Mouse (Mus musculus): Measurements from ENCODE around the gene Inpp5e.

The Inpp5e gene

GRCm38 (mm10) chr2:26359983-26360382, 49.0 kb downstream of the Inpp5e start:
- DNase-seq, result peak; percentile 36

- DNase-seq, result no peak
These were observed 50.2 kb downstream of the Inpp5e start for GRCm38 (mm10) chr2:26358667-26359320.

GRCm38 (mm10) chr2:26357484-26357883, 51.5 kb downstream of the Inpp5e start:
- DNase-seq, result no peak

- no peak for DNase-seq
These were observed 52.3 kb downstream of the Inpp5e start for GRCm38 (mm10) chr2:26356678-26357077.

- DNase-seq, result no peak
These were observed 52.8 kb downstream of the Inpp5e start for GRCm38 (mm10) chr2:26356231-26356630.

GRCm38 (mm10) chr2:26354401-26354800, 54.6 kb downstream of the Inpp5e start:
- no peak for DNase-seq

- no peak for DNase-seq
These were observed 55.7 kb downstream of the Inpp5e start for GRCm38 (mm10) chr2:26353066-26353980.

GRCm38 (mm10) chr2:26352291-26352910, 56.6 kb downstream of the Inpp5e start:
- DNase-seq, result no peak

GRCm38 (mm10) chr2:26351358-26352290, 57.4 kb downstream of the Inpp5e start, which contains the start of gene Dnlz:
Gene Dnlz, minus strand, starts transcription at chr2:26352110.
- peak; percentile 91 for DNase-seq

- DNase-seq, result peak; percentile 31
These were observed 60.8 kb downstream of the Inpp5e start for GRCm38 (mm10) chr2:26348241-26348640.

Measured in liver (tissue).